Mouse (Mus musculus) hindbrain, postnatal 0 days (tissue): ENCODE results near the gene Agbl4. TPM values are rescaled to one million over a fixed set of nuclear protein-coding genes. Genes with fewer than 3 reads are reported as not detected.

Experiments used
- ATAC-seq: fragments of 200-750 bp; cut with Nextera tagmentation; 2 replicates; pipeline ENCODE4 v1.8.0; 2017; ENCODE audit warnings: mild to moderate bottlenecking, moderate TSS enrichment, moderate library complexity
- DNase-seq: peaks from one replicate; pipeline ENCODE4 v3.0.0-alpha.2; 2015; ENCODE audit warnings: low spot score
- H3K27ac ChIP-seq: fragments of 300-500 bp; sonication (generic); 2 replicates; pipeline ENCODE4 v1.5.1; 2014; ENCODE audit warnings: mild to moderate bottlenecking
- H3K27me3 ChIP-seq: fragments of 300-500 bp; sonication (generic); 2 replicates; pipeline ENCODE4 v1.6.1; 2014; ENCODE audit warnings: low read length, mixed read lengths; ENCODE audit not compliant: insufficient read depth
- H3K36me3 ChIP-seq: fragments of 300-500 bp; sonication (generic); 2 replicates; pipeline ENCODE4 v1.6.1; 2014; ENCODE audit warnings: low read length, mixed read lengths; ENCODE audit not compliant: insufficient read depth
- H3K4me1 ChIP-seq: fragments of 300-500 bp; sonication (generic); 2 replicates; pipeline ENCODE4 v1.6.1; 2014; ENCODE audit warnings: antibody characterized with exemption, low read length, mixed read lengths; ENCODE audit not compliant: insufficient read depth
- H3K4me2 ChIP-seq: fragments of 300-500 bp; sonication (generic); 2 replicates; pipeline ENCODE4 v1.6.1; 2014; ENCODE audit warnings: low read depth, mild to moderate bottlenecking, low read length, moderate library complexity, mixed read lengths
- H3K4me3 ChIP-seq: fragments of 300-500 bp; sonication (generic); 2 replicates; pipeline ENCODE4 v1.5.1; 2014; ENCODE audit warnings: low read length
- H3K9ac ChIP-seq: fragments of 300-500 bp; sonication (generic); replicated peaks from 2 replicates; pipeline ENCODE4 v1.6.1; 2014; ENCODE audit warnings: mild to moderate bottlenecking, low read length, moderate library complexity, mixed read lengths
- H3K9me3 ChIP-seq: fragments of 300-500 bp; sonication (generic); 2 replicates; pipeline ENCODE4 v1.6.1; 2016; ENCODE audit warnings: low read length, mixed read lengths
- CTCF ChIP-seq: IDR thresholded peaks from 2 replicates; pipeline ENCODE4 v1.5.1; 2016; ENCODE audit warnings: antibody characterized with exemption, control low read depth, low read depth
- WGBS: fragments of 180-500 bp; shearing (Covaris S2); extraction: QIAGEN DNeasy Blood & Tissue Kit; methylation state at CpG from one replicate; pipeline ENCODE4 v1.1.7; 2014; 5-methylcytosine and 5-hydroxymethylcytosine counted together
- polyA plus RNA-seq: library from polyadenylated mRNA; unstranded; fragments of >200 nt; fragmentation: Nextera tagmentation; extraction: Ambion mirVana; gene quantifications from 2 replicates; pipeline ENCODE4 v1.2.1, GENCODE M21; 2015
- total RNA-seq: library from RNA; depleted of rRNA; stranded (reverse); fragments of >200 nt; gene quantifications from 2 replicates; pipeline ENCODE4 v1.2.3, GENCODE M21; 2014

The Agbl4 gene
- total and polyA plus RNA-seq, 2 experiments from 2014 or later: 2.8 to 3.9 TPM

- Histone ChIP-seq H3K9me3 (no peaks in the 10 kb centered on the region), H3K4me1 (no peaks in the 10 kb centered on the region), H3K9ac (no peak overlapping the region), H3K27ac (no peak overlapping the region), H3K4me3 (no peak overlapping the region), H3K27me3 (no peaks in the 10 kb centered on the region), H3K4me2 (no peak overlapping the region), H3K36me3 (no peaks in the 10 kb centered on the region)
- DNase-seq: peak; percentile 35
- no peak for TF ChIP-seq CTCF
- ATAC-seq: peak; percentile 45
- 66% methylated on average over 2 of the region's 2 CpGs for WGBS
These were observed 482.4 kb downstream of the Agbl4 start for GRCm38 (mm10) chr4:110879719-110880443.

GRCm38 (mm10) chr4:110916061-110916460 lies 518.6 kb downstream of the Agbl4 start:
- Histone ChIP-seq H3K27me3 (no peaks in the 10 kb centered on the region), H3K9me3 (no peaks in the 10 kb centered on the region), H3K4me1 (no peaks in the 10 kb centered on the region), H3K36me3 (no peaks in the 10 kb centered on the region), H3K27ac (no peak overlapping the region), H3K4me2 (no peak overlapping the region), H3K9ac (no peak overlapping the region), H3K4me3 (no peak overlapping the region)
- DNase-seq (peak; percentile 40), ATAC-seq (no peak)
- no peak for TF ChIP-seq CTCF

- no peaks in the 10 kb centered on the region for H3K36me3 ChIP-seq
- H3K9me3 ChIP-seq: no peaks in the 10 kb centered on the region
- 42% methylated on average over 4 of the region's 4 CpGs for WGBS
- ATAC-seq: peak; percentile 40; the same call in 1 of the 2 replicates
- DNase-seq: peak; percentile 3
- TF ChIP-seq CTCF: no peak
- H3K4me1 ChIP-seq: no peaks in the 10 kb centered on the region
- H3K9ac ChIP-seq: no peak overlapping the region
- H3K4me3 ChIP-seq: no peak overlapping the region
- no peaks in the 10 kb centered on the region for H3K27me3 ChIP-seq
- no peak overlapping the region for H3K4me2 ChIP-seq
- H3K27ac ChIP-seq: no peak overlapping the region
These were observed 519.1 kb downstream of the Agbl4 start for GRCm38 (mm10) chr4:110916565-110916964.

- Histone ChIP-seq H3K36me3 (no peaks in the 10 kb centered on the region), H3K4me2 (no peak overlapping the region), H3K27me3 (no peaks in the 10 kb centered on the region), H3K9ac (no peak overlapping the region), H3K9me3 (no peaks in the 10 kb centered on the region), H3K4me1 (no peaks in the 10 kb centered on the region), H3K4me3 (no peak overlapping the region), H3K27ac (no peak overlapping the region)
- WGBS: 83% methylated on average over 3 of the region's 3 CpGs
- DNase-seq (no peak), ATAC-seq (no peak)
- no peak for TF ChIP-seq CTCF
These were observed 523.6 kb downstream of the Agbl4 start for GRCm38 (mm10) chr4:110921013-110921412.

- ATAC-seq (no peak), DNase-seq (no peak)
- Histone ChIP-seq H3K4me3 (no peak overlapping the region), H3K9ac (no peak overlapping the region), H3K4me1 (no peaks in the 10 kb centered on the region), H3K36me3 (no peaks in the 10 kb centered on the region), H3K4me2 (no peak overlapping the region), H3K27ac (no peak overlapping the region), H3K9me3 (no peaks in the 10 kb centered on the region), H3K27me3 (no peaks in the 10 kb centered on the region)
- 91% methylated on average over 2 of the region's 2 CpGs for WGBS
- TF ChIP-seq CTCF: no peak
These were observed 604.2 kb downstream of the Agbl4 start for GRCm38 (mm10) chr4:111001641-111002040.

- no peak overlapping the region for H3K4me3 ChIP-seq
- H3K9ac ChIP-seq: no peak overlapping the region
- ATAC-seq: no peak
- WGBS: 43% methylated on average over 1 of the region's 1 CpGs
- H3K27me3 ChIP-seq: no peaks in the 10 kb centered on the region
- DNase-seq: no peak
- no peak overlapping the region for H3K4me2 ChIP-seq
- no peak overlapping the region for H3K27ac ChIP-seq
- TF ChIP-seq CTCF: no peak
- H3K9me3 ChIP-seq: no peaks in the 10 kb centered on the region
- H3K4me1 ChIP-seq: no peaks in the 10 kb centered on the region
- H3K36me3 ChIP-seq: no peaks in the 10 kb centered on the region
These were observed 607.4 kb downstream of the Agbl4 start for GRCm38 (mm10) chr4:111004719-111005479.

GRCm38 (mm10) chr4:111019376-111019775 lies 621.9 kb downstream of the Agbl4 start:
- DNase-seq: no peak
- no peaks in the 10 kb centered on the region for H3K4me1 ChIP-seq
- H3K9ac ChIP-seq: no peak overlapping the region
- H3K9me3 ChIP-seq: no peaks in the 10 kb centered on the region
- no peak overlapping the region for H3K4me3 ChIP-seq
- TF ChIP-seq CTCF: no peak
- H3K36me3 ChIP-seq: no peaks in the 10 kb centered on the region
- ATAC-seq: no peak
- no peak overlapping the region for H3K4me2 ChIP-seq
- WGBS: 94% methylated on average over 4 of the region's 4 CpGs
- no peak overlapping the region for H3K27ac ChIP-seq
- H3K27me3 ChIP-seq: no peaks in the 10 kb centered on the region
